Mouse (Mus musculus) c-Kit-negative CD71-positive TER-119-positive erythroid progenitor cells, embryonic 14.5 days (primary cell): Measurements from ENCODE around the gene Nr1h2.

Experiments used
- DNase-seq: peaks from one replicate; pipeline ENCODE4 v3.0.0-alpha.2; 2013; ENCODE audit warnings: low read depth, low spot score

Gene Nr1h2

DNA sequence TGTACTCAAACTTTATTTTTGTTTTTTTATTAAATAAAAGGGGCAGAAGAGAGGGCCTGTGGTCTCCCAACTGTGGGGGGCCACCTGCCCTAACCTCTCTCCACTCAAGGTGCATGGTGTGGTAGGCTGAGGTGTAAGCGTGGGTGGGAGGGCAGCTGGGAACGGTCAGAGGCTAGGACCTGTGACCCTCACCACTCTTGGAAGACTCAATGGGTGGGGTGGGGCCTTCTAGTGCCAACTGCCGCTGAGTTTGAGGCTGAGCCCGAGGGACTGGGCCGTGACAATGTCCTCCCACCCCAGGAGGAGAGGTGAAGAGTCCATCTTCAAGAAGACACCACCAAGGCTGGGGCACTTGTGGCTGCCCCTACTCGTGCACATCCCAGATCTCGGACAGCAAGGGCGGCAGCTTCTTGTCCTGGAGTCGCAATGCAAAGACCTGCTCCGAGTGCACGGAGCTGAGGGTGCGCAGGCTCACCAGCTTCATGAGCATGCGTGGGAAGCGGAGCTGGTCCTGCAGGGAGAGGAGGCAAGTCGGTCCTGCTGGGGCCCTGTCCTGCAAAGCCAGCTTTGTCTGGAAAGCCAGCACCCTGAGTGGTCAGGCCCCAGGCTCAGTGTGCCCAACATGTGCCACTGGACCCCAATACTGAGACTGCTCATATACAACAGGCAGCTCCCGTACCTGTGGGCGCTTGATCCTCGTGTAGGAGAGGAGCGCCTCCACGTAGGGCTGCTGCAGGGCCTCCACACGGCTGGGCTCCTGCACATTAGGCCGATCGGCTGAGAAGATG lies 3.9 kb downstream of the Nr1h2 start:
- no peak for DNase-seq

DNA sequence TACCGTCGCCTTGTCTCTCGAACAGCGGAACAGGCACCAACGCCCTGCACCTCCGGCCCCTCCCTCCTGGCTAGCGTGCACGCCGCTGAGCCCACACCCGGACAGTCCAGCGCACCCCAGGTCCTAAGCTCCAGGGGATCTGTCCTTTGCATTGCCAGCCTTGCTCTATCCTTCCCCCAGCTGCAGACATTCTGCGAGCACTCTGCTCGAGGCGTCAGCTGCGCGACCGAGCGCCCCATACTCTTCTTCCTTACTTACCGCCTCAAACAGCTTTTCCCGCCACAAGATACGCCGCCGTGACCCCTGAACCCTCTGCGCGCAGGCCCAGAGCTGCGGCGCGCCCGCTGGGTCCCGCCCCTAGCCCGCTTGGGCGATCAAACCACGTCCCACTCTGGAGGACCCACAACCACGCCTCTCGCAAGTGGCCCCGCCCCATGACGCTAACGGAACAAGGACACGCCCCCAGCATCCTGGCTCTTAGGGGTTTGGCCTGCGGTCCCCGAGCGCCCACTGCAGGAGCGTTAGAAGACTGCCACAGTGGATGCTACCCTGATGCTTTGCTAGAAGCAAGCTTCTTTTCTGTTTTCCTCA lies 5.2 kb downstream of the Nr1h2 start, which contains the start of gene Pold1:
Gene Pold1 (minus strand): TSS at position 353 of the 591 bp plus-strand sequence.
- DNase-seq: peak; percentile 100

GRCm38 (mm10) chr7:44547725-44548124 lies 6.0 kb downstream of the Nr1h2 start:
- DNase-seq: no peak

DNA sequence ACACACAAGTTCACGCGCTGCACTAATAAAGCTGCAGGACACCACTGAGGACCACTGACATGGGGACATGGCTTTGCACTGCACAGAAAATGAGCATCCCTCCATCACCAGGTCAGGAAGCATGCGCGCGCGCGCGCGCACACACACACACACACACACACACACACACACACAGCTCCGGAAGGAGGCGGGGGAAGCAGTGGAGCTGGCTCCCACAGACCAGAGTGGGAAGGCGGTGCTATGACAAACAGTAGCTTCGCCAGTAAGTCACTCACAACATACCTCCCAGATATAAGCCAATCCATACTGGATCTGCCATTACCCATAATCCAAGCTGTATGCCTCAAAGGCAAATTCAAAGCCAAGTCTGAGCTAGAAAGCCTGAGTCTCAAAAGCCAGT lies 6.7 kb downstream of the Nr1h2 start:
- DNase-seq: no peak

DNA sequence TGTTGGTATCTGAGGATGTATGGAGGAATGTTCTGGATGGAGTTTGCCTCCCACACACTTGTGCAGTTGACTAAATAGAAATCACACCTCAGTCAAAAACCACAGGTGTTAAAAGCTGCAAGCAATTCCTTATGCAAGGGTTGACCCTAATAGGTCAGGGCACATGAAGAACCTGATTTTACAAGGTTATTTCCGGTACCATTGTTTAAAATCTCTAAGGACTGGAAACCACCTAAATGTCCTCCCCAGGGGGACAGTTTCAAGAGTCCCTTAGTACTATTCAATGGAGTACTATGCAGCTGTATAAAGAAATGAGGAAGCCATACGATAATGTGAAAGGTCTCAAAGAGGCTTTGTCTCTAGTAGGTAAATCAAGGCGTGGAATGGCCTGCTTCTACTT lies 7.5 kb downstream of the Nr1h2 start:
- DNase-seq: no peak

- no peak for DNase-seq
Observed at GRCm38 (mm10) chr7:44543071-44543470, 10.7 kb downstream of the Nr1h2 start.

GRCm38 (mm10) chr7:44542555-44542954 lies 11.2 kb downstream of the Nr1h2 start:
- no peak for DNase-seq

- no peak for DNase-seq
Observed at GRCm38 (mm10) chr7:44538756-44539624, 14.8 kb downstream of the Nr1h2 start.

DNA sequence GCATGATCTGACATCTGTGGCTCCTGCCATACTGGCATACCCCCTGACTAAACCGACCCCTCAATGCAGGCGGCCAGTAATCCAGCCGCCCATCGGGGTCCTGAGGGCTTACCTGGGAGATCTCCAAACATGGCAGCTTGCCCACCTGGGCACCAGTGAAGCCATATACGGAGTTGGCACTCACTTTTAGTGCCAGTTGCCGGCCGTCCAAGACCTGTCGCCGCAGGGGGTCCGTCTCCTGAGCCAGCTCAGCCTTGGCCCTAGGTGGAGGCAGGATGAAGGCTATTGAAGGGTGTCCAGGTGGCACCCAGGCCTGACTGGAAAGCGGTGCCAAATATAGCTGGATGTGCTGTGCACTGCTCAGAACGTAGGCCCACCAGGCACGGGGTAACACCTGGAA lies 16.3 kb downstream of the Nr1h2 start:
- no peak for DNase-seq

DNA sequence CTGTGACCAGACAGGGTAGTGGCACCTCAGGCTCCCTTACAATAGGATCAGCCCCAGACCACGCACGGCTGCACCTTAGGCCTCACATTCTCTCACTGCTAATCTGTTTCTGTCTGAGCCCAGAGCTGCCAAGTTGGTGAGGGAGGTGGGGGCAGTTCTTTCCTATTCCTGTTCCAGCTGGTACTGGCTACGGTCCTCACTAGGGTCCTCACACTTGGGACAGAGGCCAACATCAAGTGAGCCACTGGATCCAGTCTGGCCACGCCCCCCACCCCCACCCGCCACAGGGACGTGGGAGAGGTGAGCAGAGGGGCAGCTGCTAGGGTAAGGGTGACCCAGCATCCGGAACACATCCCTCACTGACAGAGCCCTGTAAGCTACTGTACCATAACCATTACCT lies 16.7 kb downstream of the Nr1h2 start:
- no peak for DNase-seq

- DNase-seq: no peak
Observed at GRCm38 (mm10) chr7:44536590-44536968, 17.2 kb downstream of the Nr1h2 start.

DNA sequence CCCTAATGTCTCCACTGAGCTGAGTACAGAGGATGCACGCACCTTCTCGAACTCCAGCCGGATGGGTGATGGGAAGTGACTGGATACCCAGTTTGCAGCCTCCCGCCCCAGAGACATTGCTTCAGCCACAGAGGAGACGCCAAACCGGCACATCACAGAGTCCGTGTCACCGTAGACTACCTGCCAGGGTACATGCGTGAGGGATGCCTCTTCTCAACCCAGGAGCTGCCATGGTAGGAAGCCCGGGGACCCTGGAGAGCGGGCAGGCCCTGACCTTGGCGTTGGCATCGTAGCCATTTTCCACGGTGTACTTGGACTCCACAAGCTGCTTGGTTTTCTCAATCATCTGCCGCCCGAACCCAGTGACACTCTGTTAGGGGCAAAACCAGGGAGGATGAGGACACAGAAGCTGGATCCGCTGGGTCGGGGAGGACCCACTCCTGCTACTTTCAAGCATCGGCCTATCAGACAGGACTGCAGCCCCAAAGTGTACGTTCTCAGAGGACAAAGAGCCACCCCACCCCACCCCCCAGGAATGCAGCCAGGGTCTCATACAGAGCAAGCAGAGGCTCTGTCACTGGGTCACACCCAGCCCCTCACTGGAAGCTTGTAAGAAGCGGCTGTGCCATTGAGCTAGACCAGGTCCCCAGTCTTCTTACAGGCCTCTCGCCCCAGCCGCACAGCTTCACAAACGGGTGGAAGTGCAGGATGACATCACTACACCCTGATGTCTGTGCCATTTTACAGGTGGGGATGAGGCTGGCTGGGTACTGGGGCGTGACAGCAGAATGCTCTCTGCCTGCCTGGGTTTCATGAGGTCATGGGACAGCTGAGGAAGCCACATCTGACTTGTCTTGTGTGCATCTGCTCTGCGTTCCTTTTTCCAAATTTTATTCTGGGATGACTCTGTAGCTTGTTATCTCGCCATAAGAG lies 17.8 kb downstream of the Nr1h2 start:
- DNase-seq: no peak

DNA sequence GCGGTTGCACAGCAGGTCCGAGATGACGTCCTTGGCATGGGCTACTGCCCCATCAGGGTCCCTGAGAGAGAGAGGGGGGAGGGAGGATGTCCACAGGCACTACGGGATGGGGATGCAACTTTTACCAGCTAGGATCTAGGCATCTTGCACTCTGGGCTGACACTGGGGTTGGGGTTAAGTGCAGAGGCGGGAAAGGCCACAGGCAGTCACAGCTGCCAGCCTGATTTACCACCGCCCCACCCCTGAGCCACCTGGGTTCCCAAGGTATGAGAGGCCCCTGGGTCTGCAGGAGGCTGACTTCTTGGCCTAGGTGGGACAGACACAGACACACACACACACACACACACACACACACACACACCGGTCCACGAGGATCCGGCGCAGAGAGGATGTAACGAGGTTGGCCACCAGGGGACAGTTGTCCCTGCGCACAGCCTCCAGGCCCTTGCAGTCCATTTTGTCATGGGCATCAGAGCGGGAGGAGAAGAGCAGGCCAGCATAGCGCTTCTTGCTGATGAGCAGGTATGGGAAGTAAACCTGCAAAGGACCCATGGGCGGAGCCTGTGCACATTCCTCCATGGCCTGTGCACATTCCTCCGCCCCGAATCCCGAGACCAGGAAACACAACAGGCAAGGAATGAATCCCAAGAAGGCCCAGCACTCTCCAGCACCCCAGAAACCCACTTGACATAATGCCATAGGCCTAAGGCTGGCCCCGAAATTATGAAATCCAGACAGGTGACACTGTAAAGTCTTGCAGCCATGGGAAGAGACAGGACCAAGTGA lies 18.9 kb downstream of the Nr1h2 start:
- no peak for DNase-seq

- DNase-seq: no peak
Observed at GRCm38 (mm10) chr7:44534242-44534641, 19.5 kb downstream of the Nr1h2 start.

DNA sequence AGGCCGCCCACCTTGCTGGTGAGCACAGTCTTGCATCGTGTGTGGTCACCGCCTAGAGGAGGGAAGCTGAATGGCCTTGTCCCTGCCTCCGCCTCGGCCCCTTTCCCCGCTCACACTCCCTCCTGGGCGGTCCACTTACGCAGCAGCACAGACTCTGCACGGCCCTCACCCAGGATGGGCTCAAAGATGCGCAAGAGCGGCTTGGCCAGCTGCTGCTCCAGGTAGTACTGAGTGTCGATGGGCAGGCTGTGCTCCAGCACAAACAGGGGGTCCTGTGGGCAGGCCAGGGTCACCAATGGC lies 20.1 kb downstream of the Nr1h2 start:
- no peak for DNase-seq

DNA sequence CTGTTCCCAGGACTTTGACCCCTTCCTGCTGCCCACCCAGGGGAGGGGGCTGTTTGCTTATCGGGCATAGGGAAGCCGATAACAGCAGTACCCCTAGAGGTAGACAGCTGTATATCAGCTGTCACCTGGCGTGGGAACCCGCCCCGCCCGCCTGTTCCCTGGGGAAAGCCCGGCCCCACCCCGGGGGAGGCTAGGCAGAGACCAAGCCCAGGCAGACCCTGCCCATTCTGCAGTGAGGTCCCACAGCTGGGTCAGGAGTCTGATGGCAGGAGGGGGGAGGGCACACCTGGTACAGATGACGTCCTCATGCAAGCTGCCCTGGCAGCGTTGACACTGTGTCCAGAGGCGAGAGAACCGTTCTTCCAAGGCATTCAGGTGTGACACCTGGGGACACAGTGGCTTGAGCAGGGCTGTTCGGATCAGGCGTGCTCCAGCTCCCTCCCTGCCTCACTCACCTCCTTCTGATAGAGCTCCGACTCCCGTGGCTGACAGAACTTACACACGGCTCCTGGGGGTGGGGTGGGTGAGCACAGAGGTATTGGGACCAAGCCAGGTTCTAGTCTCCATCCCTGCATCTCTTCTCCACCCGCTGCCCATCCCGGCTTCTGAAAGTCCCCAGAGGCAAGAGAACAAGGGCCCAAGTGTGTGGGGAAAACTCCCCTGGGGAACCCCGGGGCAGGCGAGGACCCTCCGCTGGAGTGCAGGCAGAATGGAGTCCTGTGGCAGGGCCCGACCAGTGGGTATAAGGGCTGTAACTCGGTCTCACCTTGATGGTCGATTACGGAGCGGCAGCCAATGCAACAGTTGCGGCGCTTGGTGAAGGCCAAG lies 20.6 kb downstream of the Nr1h2 start:
- no peak for DNase-seq

GRCm38 (mm10) chr7:44531946-44532732 lies 21.6 kb downstream of the Nr1h2 start, which contains the start of gene Spib:
Spib (minus strand) TSS chr7:44532071.
- DNase-seq: no peak

DNA sequence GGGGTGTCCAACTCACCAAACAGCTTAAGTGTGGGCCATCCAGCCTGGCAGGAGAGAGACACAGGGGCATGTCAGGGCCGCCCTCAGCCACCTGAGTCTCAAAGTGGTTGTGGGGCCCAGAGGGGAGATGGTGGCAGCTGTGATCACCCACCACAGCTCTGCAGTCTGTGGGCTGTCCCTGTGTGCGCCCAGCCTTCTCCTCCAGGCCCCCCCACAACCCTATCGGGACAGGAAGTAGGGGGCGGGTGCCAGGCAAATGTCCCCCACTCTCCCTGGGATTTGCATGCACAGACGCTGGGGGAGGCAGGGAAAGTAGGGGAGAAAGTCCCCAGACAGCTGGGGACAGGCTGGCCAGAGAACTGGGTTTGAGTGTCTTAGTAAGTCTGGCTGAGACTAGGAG lies 22.5 kb downstream of the Nr1h2 start:
- no peak for DNase-seq

- DNase-seq: no peak
Observed at GRCm38 (mm10) chr7:44530507-44530906, 23.2 kb downstream of the Nr1h2 start.
